Mouse (Mus musculus) embryonic fibroblast, embryonic 13.5 days (primary cell): ENCODE results near the gene Olfr99.

Experiments
- CTCF ChIP-seq: IDR thresholded peaks from 2 replicates; pipeline ENCODE4 v1.5.1; 2011; ENCODE audit warnings: mild to moderate bottlenecking, control low read depth, low read length, moderate library complexity, borderline replicate concordance; ENCODE audit not compliant: insufficient read depth
- POLR2A ChIP-seq: IDR thresholded peaks from 2 replicates; pipeline ENCODE4 v1.6.1; 2011; ENCODE audit warnings: low read depth, mild to moderate bottlenecking, control low read depth, low read length, moderate library complexity

GRCm38 (mm10) chr17:37310146-37310699 is 27.0 kb upstream of the Olfr99 start:
- no peak for TF ChIP-seq POLR2A
- no peak for TF ChIP-seq CTCF
